Mouse (Mus musculus) forelimb bud, embryonic 11.5 days (tissue): ENCODE measurements around the gene Khdc1c.
"Not testable (repeated sequence)": the region's sequence is repeated elsewhere in the genome, so short reads cannot be mapped to it uniquely, and the experiment has no call there.

Experiments used
- DNase-seq: peaks from one replicate; pipeline ENCODE4 v3.0.0-alpha.2; 2012; ENCODE audit warnings: low read depth, low spot score

Khdc1c gene

GRCm38 (mm10) chr1:21368031-21368430, at the start of gene Khdc1c:
Khdc1c (plus strand) TSS chr1:21368331.
- not testable (repeated sequence) for DNase-seq

- not testable (repeated sequence) for DNase-seq
These were observed 47.9 kb upstream of the Khdc1c start for GRCm38 (mm10) chr1:21320271-21320670.

DNA sequence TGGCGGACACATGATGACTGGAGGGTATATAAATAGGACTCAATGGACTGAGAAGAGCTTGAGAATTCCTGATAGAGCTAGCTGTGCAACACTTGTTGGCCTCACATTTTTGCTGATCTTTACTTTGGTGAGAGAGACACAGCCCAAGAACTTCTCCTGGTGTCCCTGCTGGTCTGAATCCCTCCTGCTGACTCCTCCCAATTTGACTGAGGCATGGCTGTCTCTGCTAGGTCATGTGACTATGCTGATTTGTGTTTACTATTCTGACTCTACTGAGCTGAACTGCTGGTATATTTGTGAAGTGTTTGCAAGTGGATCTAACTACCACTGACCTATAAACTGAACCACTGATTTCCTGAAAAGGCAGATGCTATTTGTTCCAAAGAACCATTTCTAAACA, 46.5 kb upstream of the Khdc1c start:
- no peak for DNase-seq

DNA sequence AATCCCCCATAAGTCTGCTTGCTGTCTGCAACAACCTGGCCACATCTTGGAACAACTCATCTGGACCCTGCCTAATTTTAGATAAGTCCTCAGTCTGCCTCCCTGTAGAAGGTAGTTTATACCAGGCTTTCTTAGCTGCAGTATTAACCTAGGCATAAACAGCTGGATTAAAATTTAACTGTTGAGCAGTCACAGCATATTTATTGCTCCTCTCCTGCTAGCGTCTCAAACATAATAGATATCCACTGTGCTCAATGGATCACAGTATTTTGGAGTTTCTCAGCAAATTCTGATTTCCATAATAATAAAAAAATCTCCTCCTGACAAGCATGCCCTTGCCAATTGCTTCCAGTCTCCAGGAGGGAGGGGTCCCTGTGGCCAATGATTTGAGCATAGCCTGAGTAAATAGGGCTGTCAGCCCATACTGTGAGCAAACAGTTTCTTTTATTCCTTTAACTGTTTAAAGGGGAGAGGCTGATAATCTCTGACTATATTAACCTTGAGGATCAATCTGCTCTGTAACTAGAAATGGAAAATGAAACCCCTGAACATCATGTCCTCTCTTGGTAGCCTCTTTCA, 44.0 kb upstream of the Khdc1c start:
- DNase-seq, result no peak

- no peak for DNase-seq
These were observed 43.5 kb upstream of the Khdc1c start for GRCm38 (mm10) chr1:21324633-21325032.

DNA sequence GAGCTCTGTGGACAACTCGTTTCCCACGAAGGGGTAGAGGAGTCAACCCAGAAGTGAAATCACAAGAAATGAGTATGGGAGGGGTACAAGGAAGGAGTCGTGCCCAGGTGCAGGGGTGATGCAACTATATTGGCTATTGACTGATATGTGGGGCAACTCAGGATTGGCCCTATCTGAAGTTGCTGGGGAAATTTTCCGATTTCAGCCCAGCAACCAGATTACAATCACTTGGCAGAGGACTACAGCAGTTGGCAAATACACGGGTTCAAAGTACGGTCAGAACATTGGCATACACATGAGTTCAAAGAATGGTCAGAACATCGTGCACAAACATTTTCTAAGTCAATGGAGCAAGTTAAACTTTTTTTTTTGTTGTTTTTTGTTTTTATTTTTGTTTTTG, 41.4 kb upstream of the Khdc1c start:
- DNase-seq, result no peak

- DNase-seq, result not testable (repeated sequence)
These were observed 37.0 kb upstream of the Khdc1c start for GRCm38 (mm10) chr1:21331161-21331560.

DNA sequence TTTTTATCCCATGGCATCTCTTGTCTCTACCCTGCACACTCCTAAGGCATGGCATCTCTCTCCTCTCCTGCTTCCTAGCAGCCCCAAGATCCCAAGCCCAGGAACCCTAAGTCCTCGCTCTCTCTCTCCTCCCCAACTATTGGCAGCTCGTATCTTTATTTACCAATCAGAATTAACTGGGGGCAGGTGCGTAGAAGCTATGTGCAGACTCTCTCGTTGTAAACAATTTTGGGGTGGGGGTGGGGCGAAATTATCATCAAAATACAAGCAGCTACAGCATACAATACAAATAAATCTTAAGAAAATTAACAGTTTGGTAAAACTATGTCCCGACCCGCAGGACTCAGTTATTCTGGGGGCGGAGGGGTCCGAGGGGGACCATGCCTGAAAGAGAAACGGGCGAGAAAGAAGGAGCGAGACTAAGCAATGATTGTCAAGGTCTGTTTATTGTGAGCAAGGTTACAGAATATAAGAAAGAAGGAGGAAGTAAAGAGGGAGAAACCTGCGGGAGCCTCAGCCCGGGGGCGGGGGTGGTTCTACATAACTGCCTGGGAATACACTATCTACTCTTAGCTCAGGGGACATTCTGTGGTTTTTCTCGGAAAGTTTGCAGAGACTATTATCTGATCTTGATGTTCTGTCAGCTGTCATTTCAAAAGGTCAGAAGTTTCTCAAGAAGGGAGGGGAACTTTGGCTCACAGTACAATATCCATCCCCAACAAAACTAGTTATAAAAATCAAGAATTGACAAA, 34.7 kb upstream of the Khdc1c start:
- no peak for DNase-seq

DNA sequence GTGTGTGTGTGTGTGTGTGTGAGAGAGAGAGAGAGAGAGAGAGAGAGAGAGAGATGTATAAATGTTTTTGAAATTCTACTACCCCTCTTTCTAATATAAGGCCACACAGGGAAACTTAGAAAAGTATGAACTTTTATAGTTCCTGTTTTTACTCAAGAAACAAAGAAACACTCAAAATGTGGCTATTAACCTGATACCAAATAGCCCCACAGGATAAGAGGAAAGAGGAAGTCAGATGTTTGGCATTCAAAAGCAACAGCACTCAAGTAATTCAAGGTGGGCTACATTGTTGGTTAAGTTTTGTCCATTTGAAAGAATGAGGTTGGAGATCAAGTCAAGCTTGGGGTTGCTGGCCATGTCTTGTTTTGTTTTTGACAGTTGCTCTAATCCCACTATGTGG, 32.3 kb upstream of the Khdc1c start:
- no peak for DNase-seq

DNA sequence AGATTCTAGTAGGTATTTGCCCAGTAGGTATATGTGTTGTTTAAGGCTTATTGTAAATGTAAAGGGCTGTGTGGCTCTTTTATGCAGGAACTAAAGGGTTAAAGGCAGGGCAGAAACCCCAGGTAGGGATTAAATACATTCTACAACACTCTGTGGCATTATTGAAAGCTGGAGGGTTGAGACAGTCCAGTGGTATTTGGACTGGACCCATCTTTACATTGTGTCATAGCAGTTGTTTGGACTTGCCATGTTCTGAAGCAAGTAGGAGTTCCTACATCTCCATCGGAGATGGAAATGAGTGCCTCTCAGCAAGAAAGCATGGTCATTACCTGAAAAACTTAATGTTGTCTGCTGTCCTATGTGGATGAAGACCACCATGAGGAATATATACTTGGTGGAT, 27.4 kb upstream of the Khdc1c start:
- DNase-seq, result no peak

GRCm38 (mm10) chr1:21344253-21344652, 23.9 kb upstream of the Khdc1c start:
- DNase-seq, result peak; percentile 26

- not testable (repeated sequence) for DNase-seq
These were observed 23.4 kb upstream of the Khdc1c start for GRCm38 (mm10) chr1:21344752-21345151.

- no peak for DNase-seq
These were observed 18.8 kb upstream of the Khdc1c start, which contains the start of gene Khdc1a for GRCm38 (mm10) chr1:21349341-21349740. Khdc1a (plus strand) TSS chr1:21349641.

DNA sequence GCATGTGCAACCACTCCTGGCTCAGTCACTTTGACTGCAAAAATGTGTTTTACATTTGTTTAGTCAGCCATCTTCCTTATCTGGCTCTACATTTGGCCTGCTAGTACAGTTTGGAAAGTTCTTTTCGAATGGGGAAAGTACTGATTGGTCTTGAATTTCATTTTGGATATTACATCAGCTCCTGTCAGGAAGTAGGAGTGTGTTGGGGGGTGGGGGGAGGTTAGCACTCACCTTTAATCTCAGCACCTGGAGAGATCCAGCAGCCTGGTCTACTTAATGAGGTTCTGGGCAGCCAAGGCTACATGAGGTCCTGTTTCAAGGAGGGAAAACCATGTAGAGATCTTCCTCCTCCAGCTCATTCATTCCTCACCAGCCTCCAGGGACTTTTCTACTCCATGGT, 15.1 kb downstream of the Khdc1c start, which contains the start of gene Khdc1b:
TSS of gene Khdc1b (plus strand) at position 301 of the 400 bp plus-strand sequence.
- no peak for DNase-seq

DNA sequence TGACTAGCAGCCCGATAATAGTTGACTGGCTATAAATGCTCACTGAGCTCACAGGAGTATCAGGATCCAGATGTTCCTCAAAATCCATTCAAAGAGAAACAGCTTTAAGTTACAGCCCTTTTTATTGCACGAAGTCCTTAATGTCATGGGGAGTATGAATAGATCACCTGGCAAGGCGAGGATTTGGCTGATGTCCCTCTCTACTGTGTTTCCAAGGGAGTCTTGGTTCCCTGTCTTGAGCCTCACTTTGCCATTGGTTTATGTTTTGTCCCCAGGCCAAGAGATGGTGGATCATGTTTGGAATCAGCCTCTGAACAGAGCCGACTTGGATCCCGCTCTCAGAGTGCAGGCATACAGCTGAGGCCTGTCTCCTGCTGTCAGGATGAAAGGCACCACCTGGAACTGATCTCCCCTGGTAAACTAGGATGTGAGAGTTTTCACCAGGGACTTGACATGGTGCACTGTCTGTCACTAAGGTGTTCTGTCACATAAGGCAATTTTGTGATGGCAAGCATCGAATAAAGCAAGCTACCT, 23.1 kb downstream of the Khdc1c start:
- DNase-seq, result no peak

DNA sequence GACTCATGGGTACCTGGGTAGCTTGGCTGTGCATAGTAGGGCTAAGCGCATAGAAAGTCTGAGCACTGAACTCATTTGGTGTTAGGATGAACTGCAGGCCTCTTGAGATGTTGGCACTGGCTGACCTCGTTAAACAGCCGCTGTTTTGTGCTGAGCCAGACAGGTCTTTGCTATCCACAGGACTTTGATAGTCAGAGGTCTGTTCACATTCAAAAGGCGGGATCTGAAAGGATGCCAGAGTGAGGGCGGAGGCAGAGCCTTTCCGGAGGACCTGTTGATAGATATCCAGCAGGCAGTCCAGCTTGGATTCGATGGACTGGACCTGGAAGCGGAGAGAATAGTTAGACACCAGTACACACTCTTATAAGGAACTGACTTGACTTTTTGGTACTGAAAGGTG, 34.7 kb downstream of the Khdc1c start:
- no peak for DNase-seq

DNA sequence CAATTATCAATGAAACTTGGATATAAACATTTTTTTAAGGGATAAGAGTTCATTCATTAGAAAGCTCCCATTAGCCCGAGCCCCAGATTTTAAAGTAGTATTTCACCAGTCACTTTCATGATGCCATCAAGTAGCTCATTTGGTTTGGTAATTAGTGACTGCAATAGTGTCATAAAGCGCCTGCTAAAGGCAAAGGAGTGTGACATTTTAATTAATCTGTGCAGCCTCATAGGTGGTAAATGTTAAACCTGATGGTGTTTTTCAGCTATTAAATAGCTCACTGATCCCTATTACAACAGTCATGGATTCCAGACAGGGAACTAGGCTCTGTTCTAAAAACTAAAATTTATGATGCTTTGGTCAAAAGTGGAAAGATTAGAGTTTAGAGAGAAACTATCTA, 39.1 kb downstream of the Khdc1c start:
- DNase-seq, result no peak

DNA sequence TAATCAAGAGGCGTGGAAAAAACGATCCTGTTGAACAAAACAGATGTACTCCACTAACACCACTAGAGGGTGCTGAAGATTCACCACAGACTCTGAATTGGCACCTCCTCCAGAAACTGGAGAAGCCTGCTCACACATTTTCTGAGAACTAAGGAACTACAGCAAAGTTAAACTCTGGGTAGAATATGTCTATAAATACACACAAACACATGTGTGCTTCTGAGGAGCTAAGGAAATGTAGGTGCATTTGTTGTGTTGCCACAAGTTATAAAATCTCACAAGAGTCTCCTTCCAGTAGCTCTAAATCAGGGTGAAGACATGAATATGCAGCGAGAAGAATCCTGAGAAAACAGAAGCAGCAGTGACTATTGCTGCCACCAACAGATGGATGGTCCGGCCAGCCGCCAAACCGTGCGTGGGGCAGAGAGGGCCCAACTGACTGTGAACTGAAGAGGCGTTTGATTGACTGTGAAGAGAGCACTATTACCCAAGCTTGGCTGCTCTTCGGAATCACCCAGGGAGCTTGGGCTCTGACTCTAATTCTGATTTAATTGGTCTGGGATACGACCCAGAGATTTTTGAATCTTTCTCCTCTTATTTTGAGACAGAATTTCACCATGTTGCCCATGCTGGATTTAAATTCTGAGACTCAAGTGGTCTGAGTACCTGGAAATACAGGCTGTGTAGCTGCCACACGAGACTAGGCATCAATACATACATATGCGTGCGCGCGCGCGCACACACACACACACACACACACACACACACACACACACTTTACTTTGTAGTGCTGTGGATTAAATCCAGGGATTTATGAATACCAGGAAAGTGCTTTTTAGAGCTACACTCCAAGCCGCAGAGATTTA, 43.4 kb downstream of the Khdc1c start:
- DNase-seq, result peak; percentile 74

- DNase-seq, result no peak
These were observed 44.0 kb downstream of the Khdc1c start for GRCm38 (mm10) chr1:21412197-21412555.

DNA sequence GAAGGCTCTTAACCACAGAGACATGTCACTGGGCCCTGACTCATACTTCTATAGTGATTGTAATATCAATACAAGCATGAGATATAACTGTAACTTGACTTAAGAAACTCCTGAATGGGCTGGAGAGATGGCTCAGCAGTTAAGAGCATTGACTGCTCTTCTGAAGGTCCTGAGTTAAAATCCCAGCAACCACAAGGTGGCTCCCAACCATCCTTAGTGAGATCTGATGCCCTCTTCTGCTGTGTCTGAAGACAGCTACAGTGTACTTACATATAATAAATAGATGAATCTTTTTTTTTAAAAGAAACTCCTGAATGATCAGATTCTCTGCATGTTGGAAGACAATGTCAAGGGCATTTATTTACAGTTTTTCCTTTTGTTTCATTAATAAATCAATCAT, 51.2 kb downstream of the Khdc1c start:
- no peak for DNase-seq
